Mouse (Mus musculus) hindbrain, embryonic 11.5 days (tissue): ENCODE results near the gene Paox. TPM values are rescaled to one million over a fixed set of nuclear protein-coding genes. Genes with fewer than 3 reads are reported as not detected.

Source experiments
- ATAC-seq: fragments of 200-750 bp; cut with Nextera tagmentation; 2 replicates; pipeline ENCODE4 v1.8.0; 2017; ENCODE audit warnings: mild to moderate bottlenecking, moderate TSS enrichment, moderate library complexity; ENCODE audit not compliant: low FRiP score
- DNase-seq: peaks from one replicate; pipeline ENCODE4 v3.0.0-alpha.2; 2015; ENCODE audit warnings: low spot score
- H3K27ac ChIP-seq: fragments of 300-500 bp; sonication (generic); 2 replicates; pipeline ENCODE4 v1.5.1; 2014; ENCODE audit warnings: mild to moderate bottlenecking, low read depth, low read length
- H3K27me3 ChIP-seq: fragments of 300-500 bp; sonication (generic); 2 replicates; pipeline ENCODE4 v1.6.1; 2014; ENCODE audit warnings: mild to moderate bottlenecking, low read length, moderate library complexity, mixed read lengths; ENCODE audit not compliant: control insufficient read depth, insufficient read depth
- H3K36me3 ChIP-seq: fragments of 300-500 bp; sonication (generic); 2 replicates; pipeline ENCODE4 v1.6.1; 2014; ENCODE audit warnings: mild to moderate bottlenecking, low read length, moderate library complexity, mixed read lengths; ENCODE audit not compliant: control insufficient read depth, insufficient read depth
- H3K4me1 ChIP-seq: fragments of 300-500 bp; sonication (generic); replicated peaks from 2 replicates; pipeline ENCODE4 v1.6.1; 2014; ENCODE audit warnings: low read length, mixed read lengths; ENCODE audit not compliant: control insufficient read depth, insufficient read depth
- H3K4me2 ChIP-seq: fragments of 300-500 bp; sonication (generic); replicated peaks from 2 replicates; pipeline ENCODE4 v1.6.1; 2014; ENCODE audit warnings: mild to moderate bottlenecking, low read depth, low read length
- H3K4me3 ChIP-seq: fragments of 300-500 bp; sonication (generic); 2 replicates; pipeline ENCODE4 v1.5.1; 2014; ENCODE audit warnings: low read depth, low read length
- H3K9ac ChIP-seq: fragments of 300-500 bp; sonication (generic); 2 replicates; pipeline ENCODE4 v1.6.1; 2014; ENCODE audit warnings: low read depth, low read length
- H3K9me3 ChIP-seq: fragments of 300-500 bp; sonication (generic); 2 replicates; pipeline ENCODE4 v1.6.1; 2016; ENCODE audit warnings: low read length; ENCODE audit not compliant: control insufficient read depth
- WGBS: fragments of 180-500 bp; shearing (Covaris S2); extraction: QIAGEN DNeasy Blood & Tissue Kit; methylation state at CpG from one replicate; pipeline ENCODE4 v1.1.7; 2014; 5-methylcytosine and 5-hydroxymethylcytosine counted together
- polyA plus RNA-seq: library from polyadenylated mRNA; unstranded; fragments of >200 nt; fragmentation: Nextera tagmentation; extraction: Ambion mirVana; gene quantifications from 2 replicates; pipeline ENCODE4 v1.2.1, GENCODE M21; 2014

The Paox gene
- polyA plus RNA-seq, 1 experiment from 2014 or later = 15.8 TPM

DNA sequence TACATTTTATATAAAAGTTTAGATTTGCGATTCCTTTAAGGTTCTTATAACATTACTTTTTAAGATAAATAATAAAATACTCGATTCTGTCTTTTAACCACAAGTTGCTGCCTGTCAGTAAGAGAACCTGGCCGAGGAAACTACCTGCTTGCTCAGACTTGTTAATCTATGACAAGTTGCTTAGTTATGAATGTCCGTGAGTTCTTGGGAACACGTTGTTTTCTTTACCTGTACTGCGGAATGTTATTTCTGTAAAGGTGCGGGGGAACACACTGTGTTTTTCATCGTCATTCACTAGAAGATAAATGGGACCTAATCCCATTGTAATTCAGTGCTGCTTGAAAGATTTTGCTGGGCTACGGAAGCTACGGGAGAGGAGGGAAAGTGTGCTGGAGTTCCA is 25.0 kb upstream of the Paox start:
- no peaks in the 10 kb centered on the region for H3K27me3 ChIP-seq
- no peak overlapping the region for H3K4me2 ChIP-seq
- no peak overlapping the region for H3K9ac ChIP-seq
- no peaks in the 10 kb centered on the region for H3K4me1 ChIP-seq
- no peak overlapping the region for H3K4me3 ChIP-seq
- H3K27ac ChIP-seq = no peak overlapping the region
- H3K9me3 ChIP-seq = no peaks in the 10 kb centered on the region
- ATAC-seq (no peak), DNase-seq (no peak)
- no peaks in the 10 kb centered on the region for H3K36me3 ChIP-seq
- 84% methylated on average over 10 of the region's 10 CpGs for WGBS

GRCm38 (mm10) chr7:140092924-140093528 is 22.6 kb upstream of the Paox start, which contains the start of gene Prap1:
Prap1 (plus strand) TSS chr7:140093395.
- Histone ChIP-seq H3K4me2 (no peak within 1 kb of the TSS), H3K4me3 (no peak within 1 kb of the TSS), H3K4me1 (no peaks in the 10 kb centered on the region), H3K27me3 (no peaks in the 10 kb centered on the region), H3K9ac (no peak within 1 kb of the TSS), H3K36me3 (no peaks in the 10 kb centered on the region), H3K9me3 (no peaks in the 10 kb centered on the region), H3K27ac (no peak within 1 kb of the TSS)
- ATAC-seq = no peak
- 69% methylated on average over 5 of the region's 5 CpGs for WGBS
- no peak for DNase-seq

- H3K4me2 ChIP-seq = no peak overlapping the region
- DNase-seq = no peak
- no peaks in the 10 kb centered on the region for H3K9me3 ChIP-seq
- 63% methylated on average over 5 of the region's 5 CpGs for WGBS
- ATAC-seq = no peak
- H3K36me3 ChIP-seq = no peaks in the 10 kb centered on the region
- no peak overlapping the region for H3K9ac ChIP-seq
- H3K27ac ChIP-seq = no peak overlapping the region
- H3K4me1 ChIP-seq = no peaks in the 10 kb centered on the region
- no peaks in the 10 kb centered on the region for H3K27me3 ChIP-seq
- H3K4me3 ChIP-seq = no peak overlapping the region
These were observed 20.6 kb upstream of the Paox start for GRCm38 (mm10) chr7:140094954-140095353.

DNA sequence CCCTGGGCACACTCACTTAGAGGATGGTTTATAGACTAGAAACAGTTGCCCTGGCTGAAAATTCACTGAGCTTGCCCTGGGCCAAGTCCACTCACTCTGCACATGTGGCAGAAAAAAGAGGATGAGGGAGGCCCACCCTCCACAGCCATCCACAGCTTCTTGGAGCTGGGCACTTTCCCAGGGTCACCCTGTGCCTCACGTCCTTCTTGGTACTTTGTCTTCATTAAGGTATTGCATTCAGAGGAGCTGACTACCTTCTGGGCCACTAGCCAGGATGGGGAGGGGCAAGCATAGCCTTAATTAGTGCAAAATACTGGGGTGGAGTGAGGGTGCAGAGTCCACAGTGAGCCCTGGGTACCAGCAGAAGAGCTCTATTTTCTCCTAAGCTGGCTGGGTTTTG is 20.0 kb upstream of the Paox start:
- whole genome bisulfite sequencing = 78% methylated on average over 1 of the region's 1 CpGs
- Histone ChIP-seq H3K9me3 (no peaks in the 10 kb centered on the region), H3K4me2 (no peak overlapping the region), H3K9ac (no peak overlapping the region), H3K4me1 (no peaks in the 10 kb centered on the region), H3K36me3 (no peaks in the 10 kb centered on the region), H3K27me3 (no peaks in the 10 kb centered on the region), H3K27ac (no peak overlapping the region), H3K4me3 (no peak overlapping the region)
- DNase-seq = no peak
- ATAC-seq = no peak

DNA sequence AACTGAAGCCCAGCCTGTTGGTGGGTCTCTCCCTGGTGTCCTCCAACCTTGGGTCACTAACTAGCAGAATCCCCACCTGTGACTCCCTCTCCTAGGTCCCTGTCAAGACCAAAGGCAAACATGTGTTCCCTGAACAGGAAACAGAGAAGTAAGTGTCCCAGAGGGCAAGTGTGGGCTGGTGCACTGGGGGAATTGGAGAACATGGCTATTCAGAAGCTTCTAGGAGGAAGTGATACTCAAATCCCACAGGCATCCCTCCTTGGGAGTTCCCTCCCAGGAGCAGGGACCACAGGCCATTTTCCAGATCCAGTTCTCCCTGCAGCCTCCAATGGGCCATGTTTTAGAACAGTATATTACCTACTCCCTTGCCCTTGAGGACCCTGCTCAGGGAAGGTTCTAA is 19.5 kb upstream of the Paox start:
- H3K4me1 ChIP-seq = no peaks in the 10 kb centered on the region
- no peak overlapping the region for H3K27ac ChIP-seq
- ATAC-seq = no peak
- no peaks in the 10 kb centered on the region for H3K9me3 ChIP-seq
- H3K9ac ChIP-seq = no peak overlapping the region
- H3K4me2 ChIP-seq = no peak overlapping the region
- H3K36me3 ChIP-seq = no peaks in the 10 kb centered on the region
- no peak overlapping the region for H3K4me3 ChIP-seq
- H3K27me3 ChIP-seq = no peaks in the 10 kb centered on the region
- DNase-seq = no peak

- DNase-seq (no peak), ATAC-seq (no peak)
- H3K4me1 ChIP-seq = no peaks in the 10 kb centered on the region
- no peak overlapping the region for H3K27ac ChIP-seq
- H3K9ac ChIP-seq = no peak overlapping the region
- 84% methylated on average over 1 of the region's 1 CpGs for WGBS
- no peaks in the 10 kb centered on the region for H3K9me3 ChIP-seq
- no peak overlapping the region for H3K4me3 ChIP-seq
- H3K4me2 ChIP-seq = no peak overlapping the region
- no peaks in the 10 kb centered on the region for H3K36me3 ChIP-seq
- no peaks in the 10 kb centered on the region for H3K27me3 ChIP-seq
These were observed 17.1 kb upstream of the Paox start for GRCm38 (mm10) chr7:140098466-140098865.

DNA sequence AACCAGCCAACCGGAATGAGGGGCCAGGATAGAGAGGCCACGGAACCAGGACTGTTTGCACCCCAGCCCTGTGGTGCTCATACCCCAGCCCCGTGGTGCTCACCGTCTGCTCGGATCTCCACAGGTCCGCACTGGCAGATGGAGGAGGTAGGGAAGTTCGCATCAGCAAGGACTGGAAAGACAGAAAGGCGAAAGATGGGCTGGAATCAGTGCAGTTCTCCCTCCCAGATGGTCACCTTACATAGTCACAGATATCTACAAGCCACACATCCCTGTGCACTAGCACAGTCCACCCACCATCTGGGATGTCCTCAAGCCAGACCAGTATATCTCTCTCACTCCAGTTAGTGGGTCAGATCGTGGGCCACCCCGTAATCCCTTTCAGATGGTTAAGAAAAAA is 14.1 kb upstream of the Paox start:
- Histone ChIP-seq H3K27me3 (no peaks in the 10 kb centered on the region), H3K9ac (peak overlapping the region; percentile 59; the same call in 1 of the 2 replicates), H3K36me3 (peaks cover 3% of the 10 kb centered on the region; the same call in 1 of the 2 replicates), H3K4me1 (no peaks in the 10 kb centered on the region), H3K4me3 (peak overlapping the region; percentile 30; the same call in 1 of the 2 replicates), H3K9me3 (no peaks in the 10 kb centered on the region), H3K27ac (no peak overlapping the region), H3K4me2 (peak overlapping the region; percentile 83; the same call in 1 of the 2 replicates)
- DNase-seq = no peak
- 73% methylated on average over 10 of the region's 10 CpGs for WGBS
- ATAC-seq = no peak

- no peaks in the 10 kb centered on the region for H3K9me3 ChIP-seq
- peak within 1 kb of the TSS; percentile 83 for H3K4me2 ChIP-seq
- H3K27ac ChIP-seq = no peak within 1 kb of the TSS
- peak within 1 kb of the TSS; percentile 30 for H3K4me3 ChIP-seq
- H3K4me1 ChIP-seq = no peaks in the 10 kb centered on the region
- H3K36me3 ChIP-seq = peaks cover 3% of the 10 kb centered on the region; the same call in 1 of the 2 replicates
- 3% methylated on average over 30 of the region's 30 CpGs for WGBS
- ATAC-seq = peak; percentile 91
- H3K27me3 ChIP-seq = no peaks in the 10 kb centered on the region
- peak; percentile 78 for DNase-seq
- peak within 1 kb of the TSS; percentile 59 for H3K9ac ChIP-seq
These were observed 13.4 kb upstream of the Paox start, which contains the start of gene Fuom for GRCm38 (mm10) chr7:140101993-140102860. Fuom (minus strand) TSS chr7:140102441.
